Mouse (Mus musculus) CD4-positive, CD25-positive, alpha-beta regulatory T cell, adult 4 months (primary cell): ENCODE measurements around the gene Misp. TPM values are rescaled to one million over a fixed set of nuclear protein-coding genes. Genes with fewer than 3 reads are reported as not detected.

Experiments used
- ATAC-seq: one replicate; pipeline ENCODE4 v1.8.0; 2017
- polyA plus RNA-seq, 2 experiments: library from polyadenylated mRNA; unstranded; fragments of 100-300 nt; shearing (Covaris generic); gene quantifications; one replicate each; pipeline ENCODE4 v1.2.1; 2017

Misp gene
- polyA plus RNA-seq, 2 experiments from 2014 or later = 0.27 TPM; not detected in 1

GRCm38 (mm10) chr10:79877757-79878156 is 57.0 kb downstream of the Misp start:
- ATAC-seq = no peak

- ATAC-seq = no peak
Observed at GRCm38 (mm10) chr10:79879527-79879926, 58.7 kb downstream of the Misp start.

Other genes with a start within 250 kb of the Misp start
- not detected for gene Theg, start 233.7 kb upstream of the Misp start, polyA plus RNA-seq
- gene C2cd4c, start 207.0 kb upstream of the Misp start, polyA plus RNA-seq = not detected
- gene Shc2, start 183.1 kb upstream of the Misp start, polyA plus RNA-seq = not detected
- not detected for gene Odf3l2, start 175.3 kb upstream of the Misp start, polyA plus RNA-seq
- gene Madcam1, start 156.4 kb upstream of the Misp start, polyA plus RNA-seq = under 1 TPM; 0.23 to 0.73 TPM
- gene Tpgs1, start 151.6 kb upstream of the Misp start, polyA plus RNA-seq = 10 to 100 TPM; 16.6 to 19.5 TPM
- gene Cdc34, start 138.8 kb upstream of the Misp start, polyA plus RNA-seq = 10 to 100 TPM; 20.8 to 27.3 TPM
- gene Gzmm, start 132.0 kb upstream of the Misp start, polyA plus RNA-seq = 1 to 10 TPM in 1 of 2 experiments, under 1 TPM in 1; 0.49 to 1.1 TPM
- gene Bsg, start 116.5 kb upstream of the Misp start, polyA plus RNA-seq = 100 to 1,000 TPM; 127 to 129 TPM
- not detected for gene Hcn2, start 104.4 kb upstream of the Misp start, polyA plus RNA-seq
- 10 to 100 TPM; 18.0 to 23.4 TPM for gene Polrmt, start 74.4 kb upstream of the Misp start, polyA plus RNA-seq
- gene Fgf22, start 65.9 kb upstream of the Misp start, polyA plus RNA-seq = not detected
- gene Rnf126, start 54.0 kb upstream of the Misp start, polyA plus RNA-seq = 1 to 10 TPM; 3.4 to 3.5 TPM
- under 1 TPM in 1 of 2 experiments, not detected in 1; 0.53 TPM for gene Fstl3, start 43.7 kb upstream of the Misp start, polyA plus RNA-seq
- not detected for gene Prss57, start 30.0 kb upstream of the Misp start, polyA plus RNA-seq
- gene Palm, start 27.4 kb upstream of the Misp start, polyA plus RNA-seq = under 1 TPM in 1 of 2 experiments, not detected in 1; 0.23 TPM
- gene Ptbp1, start 33.4 kb downstream of the Misp start, polyA plus RNA-seq = 100 to 1,000 TPM; 103 to 274 TPM
- gene Prtn3, start 53.5 kb downstream of the Misp start, polyA plus RNA-seq = not detected
- gene Plppr3, start 53.6 kb downstream of the Misp start, polyA plus RNA-seq = 1 to 10 TPM; 2.1 to 4.5 TPM
- not detected for gene Elane, start 65.3 kb downstream of the Misp start, polyA plus RNA-seq
- not detected for gene Cfd, start 69.9 kb downstream of the Misp start, polyA plus RNA-seq
- gene Med16, start 87.9 kb downstream of the Misp start, polyA plus RNA-seq = 1 to 10 TPM; 5.0 to 7.7 TPM
- gene Gm26602, start 89.9 kb downstream of the Misp start, polyA plus RNA-seq = not detected
- under 1 TPM in 1 of 2 experiments, not detected in 1; 0.09 TPM for gene Kiss1r, start 96.0 kb downstream of the Misp start, polyA plus RNA-seq
- 100 to 1,000 TPM in 1 of 2 experiments, 10 to 100 TPM in 1; 93.5 to 104 TPM for gene R3hdm4, start 100.2 kb downstream of the Misp start, polyA plus RNA-seq
- gene Arid3a, start 106.1 kb downstream of the Misp start, polyA plus RNA-seq = 1 to 10 TPM; 2.7 to 3.3 TPM
- 10 to 100 TPM; 65.1 to 77.5 TPM for gene Wdr18, start 139.2 kb downstream of the Misp start, polyA plus RNA-seq
- under 1 TPM in 1 of 2 experiments, not detected in 1; 0.58 TPM for gene Grin3b, start 149.7 kb downstream of the Misp start, polyA plus RNA-seq
- gene Tmem259, start 163.3 kb downstream of the Misp start, polyA plus RNA-seq = 1 to 10 TPM; 1.2 to 2.5 TPM
- 100 to 1,000 TPM; 904 to 969 TPM for gene Cnn2, start 167.6 kb downstream of the Misp start, polyA plus RNA-seq
- 10 to 100 TPM; 11.4 to 16.4 TPM for gene Abca7, start 175.5 kb downstream of the Misp start, polyA plus RNA-seq
- gene Arhgap45, start 195.7 kb downstream of the Misp start, polyA plus RNA-seq = 100 to 1,000 TPM; 233 to 369 TPM
- gene Polr2e, start 218.8 kb downstream of the Misp start, polyA plus RNA-seq = 100 to 1,000 TPM; 194 to 220 TPM
- gene Gpx4, start 226.2 kb downstream of the Misp start, polyA plus RNA-seq = 100 to 1,000 TPM; 450 to 480 TPM